Mouse (Mus musculus): ENCODE data around the gene Larp1b. TPM values are rescaled to one million over a fixed set of nuclear protein-coding genes. Genes with fewer than 3 reads are reported as not detected.

Gene Larp1b
- polyA plus RNA-seq, 1 experiment from 2014 or later: 1.7 TPM

- no peak for ATAC-seq (ENCODE audit: insufficient number of reproducible peaks, insufficient read depth, low FRiP score, low TSS enrichment)
- Histone ChIP-seq H3K27ac (no peak overlapping the region), H3K27me3 (no peaks in the 10 kb centered on the region)
Observed at GRCm38 (mm10) chr3:41031286-41032210, 81.9 kb downstream of the Larp1b start.

GRCm38 (mm10) chr3:41038297-41038916 lies 88.8 kb downstream of the Larp1b start:
- 66% methylated on average over 5 of the region's 5 CpGs for WGBS
- no peak overlapping the region for H3K4me3 ChIP-seq
- H3K27me3 ChIP-seq: no peaks in the 10 kb centered on the region
- H3K27ac ChIP-seq: no peak overlapping the region
- no peak overlapping the region for H3K4me2 ChIP-seq (replicated peaks)
- H3K36me3 ChIP-seq: no peaks in the 10 kb centered on the region
- no peak overlapping the region for H3K9ac ChIP-seq
- no peak for ATAC-seq (ENCODE audit: insufficient number of reproducible peaks, insufficient read depth, low FRiP score, low TSS enrichment)
- no peaks in the 10 kb centered on the region for H3K4me1 ChIP-seq
- H3K9me3 ChIP-seq: no peaks in the 10 kb centered on the region

More at GRCm38 (mm10) chr3:41031286-41032210, 81.9 kb downstream of the Larp1b start:
- no peaks in the 10 kb centered on the region for H3K4me1 ChIP-seq
- no peak overlapping the region for H3K4me3 ChIP-seq
- WGBS: 72% methylated on average over 12 of the region's 12 CpGs
- no peaks in the 10 kb centered on the region for H3K36me3 ChIP-seq
- no peak overlapping the region for H3K9ac ChIP-seq
- no peaks in the 10 kb centered on the region for H3K9me3 ChIP-seq
- no peak overlapping the region for H3K4me2 ChIP-seq (replicated peaks)

DNA sequence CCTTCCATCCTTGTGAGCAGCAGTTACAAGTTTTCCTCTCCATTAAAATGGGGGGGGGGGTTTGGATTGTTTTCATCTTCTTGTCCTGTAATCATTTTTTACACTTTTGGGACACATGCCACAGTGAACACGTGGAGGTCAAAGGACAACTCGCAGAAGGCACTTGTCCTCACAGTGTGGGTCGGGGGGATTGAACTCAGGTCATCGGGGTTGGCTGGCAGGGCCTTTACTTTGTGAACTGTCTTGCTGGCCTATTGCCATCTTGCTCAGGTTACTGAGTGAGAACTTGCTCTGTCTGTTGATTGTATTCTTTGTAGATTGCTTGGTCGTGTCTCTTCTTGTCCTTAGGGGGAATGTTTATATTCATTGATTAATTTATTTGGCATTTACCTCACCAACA lies 91.6 kb downstream of the Larp1b start:
- WGBS: 65% methylated on average over 5 of the region's 5 CpGs
- no peak overlapping the region for H3K4me3 ChIP-seq
- no peak for ATAC-seq (ENCODE audit: insufficient number of reproducible peaks, insufficient read depth, low FRiP score, low TSS enrichment)
- no peak overlapping the region for H3K9ac ChIP-seq
- no peaks in the 10 kb centered on the region for H3K27me3 ChIP-seq
- no peaks in the 10 kb centered on the region for H3K36me3 ChIP-seq
- H3K4me2 ChIP-seq (replicated peaks): no peak overlapping the region
- no peaks in the 10 kb centered on the region for H3K9me3 ChIP-seq
- H3K27ac ChIP-seq: no peak overlapping the region
- no peaks in the 10 kb centered on the region for H3K4me1 ChIP-seq

- Histone ChIP-seq H3K4me3 (no peak overlapping the region), H3K9ac (no peak overlapping the region), H3K9me3 (no peaks in the 10 kb centered on the region), H3K4me2 (replicated peaks) (no peak overlapping the region), H3K27ac (no peak overlapping the region), H3K36me3 (no peaks in the 10 kb centered on the region), H3K4me1 (no peaks in the 10 kb centered on the region), H3K27me3 (no peaks in the 10 kb centered on the region)
- no peak for ATAC-seq (ENCODE audit: insufficient number of reproducible peaks, insufficient read depth, low FRiP score, low TSS enrichment)
- WGBS: 79% methylated on average over 4 of the region's 4 CpGs
Observed at GRCm38 (mm10) chr3:41042195-41042938, 92.7 kb downstream of the Larp1b start.

DNA sequence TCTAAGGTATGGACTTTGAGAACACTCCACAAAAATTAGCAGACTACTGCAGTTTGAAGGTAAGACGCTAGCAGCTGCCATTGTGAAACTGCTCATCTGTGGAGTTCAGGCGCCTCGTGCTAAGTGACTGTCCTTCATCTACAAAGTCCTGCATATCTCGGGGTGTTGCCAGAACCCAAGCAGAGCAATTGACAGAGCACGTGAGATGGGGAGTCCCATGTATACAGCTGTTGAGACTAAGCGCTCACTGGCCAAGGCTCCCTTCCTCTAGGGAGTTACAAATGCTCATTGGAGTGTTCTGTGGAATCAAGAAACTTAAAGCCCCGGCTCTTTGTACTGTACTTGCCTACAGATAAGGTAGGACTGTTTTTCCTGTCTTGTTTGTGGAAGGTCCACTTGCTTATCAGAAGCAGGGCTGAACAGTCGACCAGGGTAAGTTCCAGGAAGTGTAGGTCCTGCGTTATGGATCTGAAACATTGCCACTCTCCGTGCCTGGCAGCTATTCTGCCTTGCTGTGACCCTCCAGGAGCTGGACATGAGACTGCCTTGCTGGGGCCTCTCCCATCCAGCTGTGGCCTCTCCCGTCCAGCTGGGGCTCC lies 94.2 kb downstream of the Larp1b start:
- Histone ChIP-seq H3K27me3 (no peaks in the 10 kb centered on the region), H3K4me1 (no peaks in the 10 kb centered on the region), H3K36me3 (no peaks in the 10 kb centered on the region), H3K27ac (no peak overlapping the region), H3K4me2 (replicated peaks) (no peak overlapping the region), H3K4me3 (no peak overlapping the region), H3K9me3 (no peaks in the 10 kb centered on the region), H3K9ac (no peak overlapping the region)
- WGBS: 71% methylated on average over 11 of the region's 11 CpGs
- ATAC-seq (ENCODE audit: insufficient number of reproducible peaks, insufficient read depth, low FRiP score, low TSS enrichment): no peak

- Histone ChIP-seq H3K27me3 (no peaks in the 10 kb centered on the region), H3K36me3 (no peaks in the 10 kb centered on the region), H3K4me2 (replicated peaks) (no peak overlapping the region), H3K9me3 (no peaks in the 10 kb centered on the region), H3K9ac (no peak overlapping the region), H3K27ac (no peak overlapping the region), H3K4me3 (no peak overlapping the region), H3K4me1 (no peaks in the 10 kb centered on the region)
- ATAC-seq (ENCODE audit: insufficient number of reproducible peaks, insufficient read depth, low FRiP score, low TSS enrichment): no peak
- WGBS: 83% methylated on average over 6 of the region's 6 CpGs
Observed at GRCm38 (mm10) chr3:41047838-41048237, 98.2 kb downstream of the Larp1b start.

GRCm38 (mm10) chr3:41053334-41053733 lies 103.7 kb downstream of the Larp1b start:
- H3K4me2 ChIP-seq (replicated peaks): no peak overlapping the region
- 87% methylated on average over 3 of the region's 3 CpGs for WGBS

GRCm38 (mm10) chr3:41058395-41058794 lies 108.8 kb downstream of the Larp1b start:
- Histone ChIP-seq H3K4me3 (no peak overlapping the region), H3K4me2 (replicated peaks) (no peak overlapping the region), H3K4me1 (no peaks in the 10 kb centered on the region), H3K9ac (no peak overlapping the region), H3K27ac (no peak overlapping the region), H3K27me3 (no peaks in the 10 kb centered on the region), H3K9me3 (no peaks in the 10 kb centered on the region), H3K36me3 (0 out of 2 replicates have a peak, but pooled peaks cover 2% of the 10 kb centered on the region)
- no peak for ATAC-seq (ENCODE audit: insufficient number of reproducible peaks, insufficient read depth, low FRiP score, low TSS enrichment)
- 77% methylated on average over 2 of the region's 2 CpGs for WGBS

More at GRCm38 (mm10) chr3:41053334-41053733, 103.7 kb downstream of the Larp1b start:
- Histone ChIP-seq H3K4me1 (no peaks in the 10 kb centered on the region), H3K27ac (no peak overlapping the region), H3K36me3 (no peaks in the 10 kb centered on the region), H3K9ac (no peak overlapping the region), H3K27me3 (no peaks in the 10 kb centered on the region), H3K9me3 (no peaks in the 10 kb centered on the region), H3K4me3 (no peak overlapping the region)
- ATAC-seq (ENCODE audit: insufficient number of reproducible peaks, insufficient read depth, low FRiP score, low TSS enrichment): no peak

DNA sequence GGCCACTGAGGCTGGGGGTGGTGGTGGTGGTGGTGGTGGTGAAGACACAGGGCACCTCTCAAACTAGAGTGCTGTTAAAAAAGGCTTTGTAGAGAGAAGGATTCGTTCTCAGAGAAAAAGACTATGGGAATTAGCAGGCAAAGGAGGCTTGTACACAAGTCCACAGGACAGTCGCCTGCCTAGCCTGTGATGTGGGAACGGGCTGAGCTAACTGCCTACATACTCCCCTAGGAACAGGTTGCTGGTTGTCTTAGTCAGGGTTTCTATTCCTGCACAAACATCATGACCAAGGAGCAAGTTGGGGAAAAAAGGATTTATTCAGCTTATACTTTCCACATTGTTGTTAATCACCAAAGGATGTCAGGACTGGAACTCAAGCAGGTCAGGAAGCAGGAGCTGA lies 109.6 kb downstream of the Larp1b start:
- WGBS: 84% methylated on average over 3 of the region's 3 CpGs
- Histone ChIP-seq H3K4me1 (no peaks in the 10 kb centered on the region), H3K4me2 (replicated peaks) (no peak overlapping the region), H3K27me3 (no peaks in the 10 kb centered on the region), H3K9ac (no peak overlapping the region), H3K4me3 (no peak overlapping the region), H3K27ac (no peak overlapping the region), H3K9me3 (no peaks in the 10 kb centered on the region), H3K36me3 (0 out of 2 replicates have a peak, but pooled peaks cover 10% of the 10 kb centered on the region)
- no peak for ATAC-seq (ENCODE audit: insufficient number of reproducible peaks, insufficient read depth, low FRiP score, low TSS enrichment)

DNA sequence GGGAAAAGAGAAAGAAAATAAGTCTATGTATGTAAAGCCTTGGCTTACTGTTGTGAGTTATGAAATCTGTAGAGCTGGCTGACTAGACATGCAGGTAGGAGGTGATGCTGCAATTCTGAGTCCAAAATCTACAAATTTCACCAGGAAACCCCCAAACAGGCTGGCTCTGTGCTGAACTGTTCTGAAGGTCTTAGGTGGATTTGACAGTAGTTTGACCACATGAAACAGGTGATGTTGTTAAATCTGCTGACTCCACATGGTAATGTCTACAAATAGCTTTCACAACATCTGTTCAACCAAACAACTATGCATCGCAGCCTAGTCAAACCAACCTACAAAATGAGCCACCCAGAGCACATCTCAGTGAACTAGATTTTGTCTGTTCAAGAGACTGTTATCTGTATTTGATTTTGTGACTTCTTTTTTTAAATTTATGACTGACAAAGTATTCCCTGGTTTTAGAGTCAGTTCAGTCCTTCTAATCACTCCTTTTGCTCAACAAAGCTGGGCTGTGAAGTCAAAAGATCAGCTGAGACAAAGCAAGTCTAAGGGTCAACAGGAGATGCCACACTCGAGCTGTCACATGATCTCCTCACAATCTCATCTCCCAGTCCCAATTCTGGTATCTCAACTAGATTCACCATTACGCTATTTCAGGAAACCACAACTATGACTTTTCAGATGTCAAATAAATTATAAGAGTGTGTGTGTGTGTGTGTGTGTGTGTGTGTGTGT lies 112.4 kb downstream of the Larp1b start:
- Histone ChIP-seq H3K9ac (no peak overlapping the region), H3K4me1 (no peaks in the 10 kb centered on the region), H3K27ac (no peak overlapping the region), H3K27me3 (no peaks in the 10 kb centered on the region), H3K9me3 (no peaks in the 10 kb centered on the region), H3K4me3 (no peak overlapping the region), H3K4me2 (replicated peaks) (no peak overlapping the region), H3K36me3 (0 out of 2 replicates have a peak, but pooled peaks cover 18% of the 10 kb centered on the region)
- 89% methylated on average over 3 of the region's 3 CpGs for WGBS
- ATAC-seq (ENCODE audit: insufficient number of reproducible peaks, insufficient read depth, low FRiP score, low TSS enrichment): no peak

- Histone ChIP-seq H3K4me1 (no peaks in the 10 kb centered on the region), H3K4me2 (replicated peaks) (no peak overlapping the region), H3K36me3 (0 out of 2 replicates have a peak, but pooled peaks cover 18% of the 10 kb centered on the region), H3K4me3 (no peak overlapping the region), H3K27ac (no peak overlapping the region), H3K9me3 (no peaks in the 10 kb centered on the region), H3K9ac (no peak overlapping the region), H3K27me3 (no peaks in the 10 kb centered on the region)
- ATAC-seq (ENCODE audit: insufficient number of reproducible peaks, insufficient read depth, low FRiP score, low TSS enrichment): no peak
- 94% methylated on average over 2 of the region's 2 CpGs for WGBS
Observed at GRCm38 (mm10) chr3:41062758-41063157, 113.1 kb downstream of the Larp1b start.

All from embryonic facial prominence, embryonic 12.5 days (tissue).